Mouse (Mus musculus): Measurements from ENCODE around the gene Colca2.

Gene Colca2

DNA sequence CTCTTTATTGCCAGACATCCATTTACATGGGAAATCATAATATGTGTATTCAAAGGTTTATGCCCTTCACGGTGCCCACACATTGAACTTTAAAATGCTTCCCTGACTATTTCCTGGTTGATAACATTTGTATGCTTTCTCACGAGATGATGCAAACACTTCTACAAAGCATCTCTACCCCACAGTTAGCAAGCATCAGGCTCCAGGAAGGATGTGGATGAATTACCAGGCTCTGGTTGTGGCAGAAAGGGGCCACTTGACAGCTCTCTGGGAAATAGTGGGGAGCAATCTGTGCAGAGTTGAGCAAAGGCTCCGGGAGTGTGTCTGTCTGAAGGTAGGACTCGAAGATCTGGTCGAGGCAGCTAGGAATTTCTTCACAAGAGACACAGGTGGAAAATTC, 6.3 kb downstream of the Colca2 start:
- no peak for DNase-seq (ENCODE audit: low spot score in 2 of 2)

DNA sequence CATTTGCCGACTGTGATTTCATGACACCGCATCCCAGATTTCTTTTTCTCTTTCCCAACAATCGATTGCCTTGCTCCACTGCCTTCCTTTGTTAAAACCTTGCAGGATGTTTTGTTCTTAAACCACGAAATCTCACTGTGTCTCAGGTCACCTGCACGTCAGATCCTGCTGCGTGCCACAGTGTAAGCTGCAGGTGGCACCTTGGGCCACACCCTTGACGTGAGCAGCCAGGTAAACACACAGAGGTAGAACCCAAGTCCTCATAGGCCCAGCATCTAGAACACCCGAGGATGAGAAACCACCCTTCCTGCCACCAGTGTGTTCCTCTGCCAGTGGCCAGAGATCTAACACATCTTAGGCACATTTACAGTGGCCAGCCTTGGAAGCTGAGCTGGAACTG, 7.3 kb downstream of the Colca2 start:
- no peak for DNase-seq (ENCODE audit: low spot score in 2 of 2)

DNA sequence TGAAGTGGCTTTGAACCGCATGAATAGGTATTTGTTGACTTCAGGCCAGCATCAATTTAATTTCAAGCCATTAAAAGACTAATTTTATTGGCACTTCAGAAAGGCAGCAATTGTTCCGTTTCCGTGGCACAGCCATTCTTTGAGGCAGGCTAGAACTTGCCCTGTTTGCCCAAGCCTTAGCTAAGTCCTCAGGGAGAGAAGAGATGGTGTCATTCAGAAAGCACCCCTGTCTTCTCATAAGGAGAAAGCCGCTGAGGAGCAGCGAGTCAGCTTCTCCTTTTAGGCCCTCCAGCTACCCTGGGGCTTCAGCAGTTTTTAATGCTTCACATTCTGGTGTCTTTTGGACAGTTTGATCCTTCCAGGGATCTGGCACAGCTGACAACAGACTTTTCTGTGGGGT, 9.5 kb downstream of the Colca2 start:
- no peak for DNase-seq (ENCODE audit: low spot score in 2 of 2)

DNA sequence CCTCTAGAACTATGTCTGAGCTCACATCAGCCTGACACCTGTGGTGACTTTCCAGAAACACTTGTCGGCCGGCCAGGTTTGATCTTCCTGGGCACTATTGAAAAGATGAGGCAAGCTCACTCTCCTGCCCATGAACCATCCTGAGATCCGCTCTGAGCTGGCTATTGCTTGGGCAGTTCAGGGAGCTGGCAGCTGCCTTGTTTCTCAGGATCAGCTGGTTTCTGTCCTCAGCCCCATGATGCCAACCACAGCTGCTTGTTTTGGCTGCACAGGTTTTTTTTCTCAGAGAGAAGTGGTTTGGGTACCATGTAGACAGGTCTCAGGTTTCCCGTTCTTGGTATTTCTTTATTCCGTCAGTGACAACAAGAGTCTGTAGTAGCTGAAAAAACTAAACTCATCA, 19.9 kb downstream of the Colca2 start:
- DNase-seq (ENCODE audit: low spot score in 2 of 2): no peak

DNA sequence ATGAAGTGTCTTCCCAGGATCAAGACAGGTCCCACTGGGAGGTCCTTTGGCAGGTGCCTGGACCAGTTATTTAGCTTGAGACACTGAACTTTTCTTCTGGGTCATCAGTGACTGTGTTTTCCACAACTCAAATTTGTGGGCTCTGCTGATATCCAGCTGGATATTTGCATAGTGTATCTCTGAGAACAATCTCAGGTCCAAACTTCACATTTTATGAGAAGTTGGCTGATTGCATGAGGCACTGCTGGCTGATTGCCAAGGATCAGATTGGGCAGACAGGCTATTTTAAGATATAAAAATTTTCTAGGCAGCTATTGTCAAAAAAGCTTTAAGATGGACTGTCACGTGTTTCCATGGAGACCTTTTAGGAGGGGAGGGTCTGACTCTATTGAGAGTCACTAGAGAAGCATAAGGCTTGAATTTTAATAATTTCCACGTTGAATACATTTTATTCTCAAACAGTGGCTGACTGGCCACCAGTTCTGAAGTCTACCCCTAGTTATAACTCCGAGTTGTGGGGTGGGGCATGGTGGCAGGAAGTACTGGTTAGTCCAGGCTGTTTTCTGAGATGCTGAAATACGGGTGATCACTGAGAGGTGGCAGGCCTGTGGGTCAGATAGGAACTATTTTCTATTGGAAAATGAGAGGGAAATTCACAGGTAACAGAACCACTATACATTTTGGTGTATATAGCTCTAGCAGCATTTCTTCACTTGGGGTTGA, 21.4 kb downstream of the Colca2 start:
- DNase-seq (ENCODE audit: low spot score in 2 of 2): no peak

DNA sequence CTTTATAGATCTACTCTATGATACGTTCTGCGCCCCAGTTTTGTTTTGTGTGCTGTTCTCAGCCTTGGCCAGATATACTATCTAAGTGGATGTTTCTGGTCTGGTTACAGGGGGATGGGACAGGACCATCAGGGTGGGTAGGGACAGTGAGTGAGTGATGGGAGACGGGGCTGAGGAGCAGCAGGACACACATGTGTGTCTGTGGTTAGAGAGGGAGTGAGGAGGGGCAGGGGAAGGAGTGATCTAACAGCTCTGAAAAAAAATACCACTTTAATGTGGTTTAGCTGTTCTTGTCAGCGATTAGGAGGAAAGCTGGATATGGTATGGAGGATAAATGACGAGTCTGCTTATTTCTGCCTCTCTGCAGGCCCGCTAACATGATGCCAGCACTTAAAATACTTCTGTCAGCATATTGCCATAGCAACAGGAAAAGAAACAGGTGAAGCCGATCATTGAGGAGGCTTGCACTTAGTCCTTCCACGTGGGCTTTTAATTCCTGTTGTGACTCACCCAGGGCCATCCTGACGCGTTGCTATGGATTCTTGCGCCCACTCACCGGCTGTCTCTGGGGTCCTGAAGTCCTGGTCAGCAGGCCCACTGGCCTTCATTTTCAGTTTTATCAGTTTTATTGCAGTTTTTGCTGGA, 39.5 kb downstream of the Colca2 start:
- DNase-seq (ENCODE audit: low spot score in 2 of 2): peak; percentile 62 to 83

DNA sequence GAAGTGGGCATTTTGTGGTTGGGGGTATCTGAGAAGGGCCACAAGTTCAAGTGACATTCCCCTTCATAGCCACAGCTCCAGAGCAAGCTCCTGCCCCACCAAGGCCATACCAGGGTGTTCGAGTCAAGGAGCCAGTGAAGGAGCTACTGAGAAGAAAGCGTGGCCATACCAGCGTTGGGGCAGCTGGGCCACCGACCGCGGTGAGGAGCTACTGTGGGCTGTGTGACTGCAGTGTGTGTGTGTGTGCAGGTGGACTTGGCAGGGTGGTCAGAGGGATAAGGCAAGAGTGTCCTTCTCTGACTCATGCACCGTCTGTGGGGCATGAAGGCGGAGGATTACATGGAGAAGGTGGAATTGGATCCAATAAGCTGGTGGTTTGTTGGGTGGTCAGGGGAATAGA, 46.2 kb downstream of the Colca2 start:
- no peak for DNase-seq (ENCODE audit: low spot score in 2 of 2)

DNA sequence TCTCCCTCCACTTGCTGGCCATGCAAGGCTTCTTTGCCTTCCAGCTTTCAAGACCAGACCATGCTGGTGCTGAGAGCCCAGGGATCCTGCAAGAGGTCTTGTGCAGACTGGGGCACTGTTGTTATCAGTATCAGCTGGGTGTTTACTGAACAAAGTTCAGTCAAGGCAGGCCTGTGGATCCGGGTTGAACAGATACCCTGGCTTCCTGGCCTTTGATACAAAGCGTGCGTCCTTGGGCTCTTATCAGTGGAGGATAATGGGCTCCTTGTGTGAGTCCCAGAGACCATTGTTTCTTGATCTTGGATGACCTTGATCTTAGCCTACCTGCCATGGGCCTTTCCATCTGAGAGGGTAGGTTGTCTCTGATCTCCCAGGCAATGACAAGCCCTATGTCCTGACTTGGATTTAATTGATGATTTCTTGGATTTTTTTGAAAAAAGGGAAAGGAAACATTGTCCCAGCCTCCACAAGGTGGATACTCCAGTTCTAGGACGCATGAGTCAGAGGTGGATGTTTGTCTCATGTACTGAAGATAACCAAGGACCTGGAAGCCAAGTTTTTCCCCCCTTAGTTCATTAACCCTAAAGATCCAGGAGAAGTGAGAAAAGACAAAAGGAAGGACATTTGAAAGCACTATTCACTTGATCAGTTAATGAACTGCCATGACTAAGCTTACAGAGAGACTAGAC, 47.5 kb downstream of the Colca2 start:
- no peak for DNase-seq (ENCODE audit: low spot score in 2 of 2)

DNA sequence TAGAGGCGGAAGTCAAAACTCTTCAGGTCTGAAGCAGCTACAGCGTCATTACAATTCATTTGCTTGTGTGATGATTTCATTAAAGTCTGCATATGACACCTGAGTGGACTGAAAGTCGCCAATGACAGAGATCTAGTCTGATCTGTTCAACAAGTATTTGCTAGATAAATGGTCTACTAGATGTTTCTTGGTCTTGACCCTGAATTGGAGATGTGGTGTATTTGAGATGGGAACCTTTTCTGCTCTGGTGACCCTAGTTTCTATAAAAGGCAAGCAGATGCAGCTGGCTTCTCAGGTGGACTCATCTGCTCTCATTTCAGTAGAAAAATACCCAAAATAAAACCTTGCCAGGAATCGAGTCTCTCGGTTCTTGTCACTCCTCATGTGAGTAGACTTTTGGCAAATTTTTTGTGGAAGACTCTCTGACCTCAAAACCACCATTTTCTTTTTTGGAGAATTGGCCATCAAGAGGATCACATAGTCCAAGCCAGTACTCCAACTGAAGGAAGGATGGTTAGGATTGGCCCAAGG, 52.7 kb downstream of the Colca2 start:
- DNase-seq (ENCODE audit: low spot score in 2 of 2): no peak
